Mouse (Mus musculus) neural tube, embryonic 11.5 days (tissue): Measurements from ENCODE around the gene Tgif1. TPM values are rescaled to one million over a fixed set of nuclear protein-coding genes. Genes with fewer than 3 reads are reported as not detected.

Source experiments
- ATAC-seq: fragments of 200-750 bp; cut with Nextera tagmentation; 2 replicates; pipeline ENCODE4 v1.8.0; 2017; ENCODE audit warnings: moderate number of reproducible peaks, mild to moderate bottlenecking, moderate TSS enrichment, moderate library complexity; ENCODE audit not compliant: insufficient read depth, low FRiP score, low TSS enrichment
- DNase-seq: peaks from one replicate; pipeline ENCODE4 v3.0.0-alpha.2; 2015; ENCODE audit warnings: low spot score
- H3K27ac ChIP-seq: fragments of 300-500 bp; sonication (generic); 2 replicates; pipeline ENCODE4 v1.5.1; 2014; ENCODE audit warnings: low read depth, mild to moderate bottlenecking, low read length
- H3K27me3 ChIP-seq: fragments of 300-500 bp; sonication (generic); 2 replicates; pipeline ENCODE4 v1.6.1; 2014; ENCODE audit warnings: mild to moderate bottlenecking, low read length, mixed read lengths; ENCODE audit not compliant: control insufficient read depth, insufficient read depth
- H3K36me3 ChIP-seq: fragments of 300-500 bp; sonication (generic); 2 replicates; pipeline ENCODE4 v1.6.1; 2014; ENCODE audit warnings: mild to moderate bottlenecking, low read length, moderate library complexity, mixed read lengths; ENCODE audit not compliant: control insufficient read depth, insufficient read depth
- H3K4me1 ChIP-seq: fragments of 300-500 bp; sonication (generic); 2 replicates; pipeline ENCODE4 v1.6.1; 2014; ENCODE audit warnings: low read length, mixed read lengths; ENCODE audit not compliant: control insufficient read depth, insufficient read depth
- H3K4me2 ChIP-seq: fragments of 300-500 bp; sonication (generic); 2 replicates; pipeline ENCODE4 v1.6.1; 2014; ENCODE audit warnings: low read depth, mild to moderate bottlenecking, moderate library complexity
- H3K4me3 ChIP-seq: fragments of 300-500 bp; sonication (generic); 2 replicates; pipeline ENCODE4 v1.5.1; 2014; ENCODE audit warnings: low read depth, low read length
- H3K9ac ChIP-seq: fragments of 300-500 bp; sonication (generic); 2 replicates; pipeline ENCODE4 v1.6.1; 2014; ENCODE audit warnings: mild to moderate bottlenecking, low read length
- H3K9me3 ChIP-seq: fragments of 300-500 bp; sonication (generic); 2 replicates; pipeline ENCODE4 v1.6.1; 2016; ENCODE audit warnings: low read length; ENCODE audit not compliant: control insufficient read depth
- WGBS: fragments of 180-500 bp; shearing (Covaris S2); extraction: QIAGEN DNeasy Blood & Tissue Kit; methylation state at CpG from one replicate; pipeline ENCODE4 v1.1.7; 2014; 5-methylcytosine and 5-hydroxymethylcytosine counted together
- polyA plus RNA-seq: library from polyadenylated mRNA; unstranded; fragments of >200 nt; fragmentation: Nextera tagmentation; extraction: Ambion mirVana; gene quantifications from 2 replicates; pipeline ENCODE4 v1.2.1, GENCODE M21; 2014

The Tgif1 gene
- polyA plus RNA-seq, 1 experiment from 2014 or later = 66.2 TPM

GRCm38 (mm10) chr17:70871676-70872075, 18.3 kb upstream of the Tgif1 start:
- H3K27ac ChIP-seq = peak overlapping the region; percentile 71; the same call in 1 of the 2 replicates

GRCm38 (mm10) chr17:70870581-70870980, 17.2 kb upstream of the Tgif1 start:
- no peaks in the 10 kb centered on the region for H3K9me3 ChIP-seq
- no peak for DNase-seq
- no peak overlapping the region for H3K4me2 ChIP-seq
- peaks cover 18% of the 10 kb centered on the region for H3K4me1 ChIP-seq
- 92% methylated on average over 4 of the region's 4 CpGs for WGBS
- no peak overlapping the region for H3K9ac ChIP-seq
- no peaks in the 10 kb centered on the region for H3K36me3 ChIP-seq
- no peaks in the 10 kb centered on the region for H3K27me3 ChIP-seq
- H3K4me3 ChIP-seq = no peak overlapping the region
- no peak overlapping the region for H3K27ac ChIP-seq
- ATAC-seq = no peak

More at GRCm38 (mm10) chr17:70871676-70872075, 18.3 kb upstream of the Tgif1 start:
- DNase-seq (no peak), ATAC-seq (no peak)
- Histone ChIP-seq H3K4me2 (no peak overlapping the region), H3K4me3 (no peak overlapping the region), H3K9me3 (no peaks in the 10 kb centered on the region), H3K27me3 (no peaks in the 10 kb centered on the region), H3K4me1 (peaks cover 18% of the 10 kb centered on the region), H3K9ac (no peak overlapping the region), H3K36me3 (no peaks in the 10 kb centered on the region)
- WGBS = 58% methylated on average over 5 of the region's 5 CpGs

GRCm38 (mm10) chr17:70868577-70869229, 15.4 kb upstream of the Tgif1 start:
- no peak overlapping the region for H3K9ac ChIP-seq
- 74% methylated on average over 5 of the region's 5 CpGs for WGBS
- no peaks in the 10 kb centered on the region for H3K9me3 ChIP-seq
- DNase-seq = no peak
- no peak overlapping the region for H3K4me2 ChIP-seq
- no peak overlapping the region for H3K4me3 ChIP-seq
- no peak overlapping the region for H3K27ac ChIP-seq
- peaks cover 18% of the 10 kb centered on the region for H3K4me1 ChIP-seq
- no peak for ATAC-seq
- no peaks in the 10 kb centered on the region for H3K27me3 ChIP-seq
- H3K36me3 ChIP-seq = no peaks in the 10 kb centered on the region; the same call in 1 of the 2 replicates

GRCm38 (mm10) chr17:70866538-70867114, 13.3 kb upstream of the Tgif1 start:
- ATAC-seq (no peak), DNase-seq (no peak)
- H3K36me3 ChIP-seq = no peaks in the 10 kb centered on the region; the same call in 1 of the 2 replicates
- H3K4me3 ChIP-seq = no peak overlapping the region
- no peaks in the 10 kb centered on the region for H3K9me3 ChIP-seq
- 91% methylated on average over 6 of the region's 6 CpGs for whole genome bisulfite sequencing
- no peaks in the 10 kb centered on the region for H3K4me1 ChIP-seq
- no peaks in the 10 kb centered on the region for H3K27me3 ChIP-seq
- H3K4me2 ChIP-seq = no peak overlapping the region
- no peak overlapping the region for H3K27ac ChIP-seq
- H3K9ac ChIP-seq = no peak overlapping the region

GRCm38 (mm10) chr17:70866029-70866428, 12.7 kb upstream of the Tgif1 start:
- Histone ChIP-seq H3K4me1 (no peaks in the 10 kb centered on the region), H3K4me3 (no peak overlapping the region), H3K27me3 (no peaks in the 10 kb centered on the region), H3K27ac (no peak overlapping the region), H3K36me3 (no peaks in the 10 kb centered on the region; the same call in 1 of the 2 replicates), H3K4me2 (no peak overlapping the region), H3K9me3 (no peaks in the 10 kb centered on the region), H3K9ac (no peak overlapping the region)
- no peak for DNase-seq
- WGBS = 80% methylated on average over 5 of the region's 5 CpGs
- no peak for ATAC-seq

GRCm38 (mm10) chr17:70865060-70865604, 11.8 kb upstream of the Tgif1 start:
- 85% methylated on average over 10 of the region's 10 CpGs for WGBS
- Histone ChIP-seq H3K4me2 (no peak overlapping the region), H3K27me3 (no peaks in the 10 kb centered on the region), H3K4me1 (no peaks in the 10 kb centered on the region), H3K27ac (no peak overlapping the region), H3K9me3 (no peaks in the 10 kb centered on the region), H3K9ac (no peak overlapping the region), H3K4me3 (no peak overlapping the region), H3K36me3 (no peaks in the 10 kb centered on the region; the same call in 1 of the 2 replicates)
- DNase-seq (no peak), ATAC-seq (no peak)

GRCm38 (mm10) chr17:70864645-70865044, 11.3 kb upstream of the Tgif1 start:
- H3K4me3 ChIP-seq = no peak overlapping the region
- DNase-seq (no peak), ATAC-seq (no peak)
- H3K9ac ChIP-seq = no peak overlapping the region
- no peaks in the 10 kb centered on the region for H3K9me3 ChIP-seq
- no peak overlapping the region for H3K27ac ChIP-seq
- no peak overlapping the region for H3K4me2 ChIP-seq
- H3K27me3 ChIP-seq = no peaks in the 10 kb centered on the region
- H3K36me3 ChIP-seq = no peaks in the 10 kb centered on the region; the same call in 1 of the 2 replicates
- H3K4me1 ChIP-seq = no peaks in the 10 kb centered on the region
- 85% methylated on average over 3 of the region's 3 CpGs for WGBS

GRCm38 (mm10) chr17:70864117-70864516, 10.8 kb upstream of the Tgif1 start:
- Histone ChIP-seq H3K4me2 (no peak overlapping the region), H3K9ac (no peak overlapping the region), H3K9me3 (no peaks in the 10 kb centered on the region), H3K4me3 (no peak overlapping the region), H3K36me3 (no peaks in the 10 kb centered on the region; the same call in 1 of the 2 replicates), H3K4me1 (no peaks in the 10 kb centered on the region), H3K27ac (no peak overlapping the region), H3K27me3 (no peaks in the 10 kb centered on the region)
- WGBS = 94% methylated on average over 8 of the region's 8 CpGs
- ATAC-seq = no peak
- no peak for DNase-seq

- Histone ChIP-seq H3K9me3 (no peaks in the 10 kb centered on the region), H3K27me3 (no peaks in the 10 kb centered on the region), H3K4me3 (no peak overlapping the region), H3K4me2 (no peak overlapping the region), H3K36me3 (no peaks in the 10 kb centered on the region), H3K4me1 (no peaks in the 10 kb centered on the region), H3K27ac (no peak overlapping the region), H3K9ac (no peak overlapping the region)
- ATAC-seq (no peak), DNase-seq (no peak)
- 78% methylated on average over 4 of the region's 4 CpGs for WGBS
These were observed 5.5 kb upstream of the Tgif1 start for GRCm38 (mm10) chr17:70858814-70859213.
